Mouse (Mus musculus) frontal cortex, postnatal 25 days (tissue): ENCODE measurements around the gene Dnmt3a.

Experiments
- DNase-seq, 2 experiments: peaks; one replicate each; pipeline ENCODE4 v3.0.0; 2022; ENCODE audit warnings: low spot score in 2 of 2

The Dnmt3a gene

GRCm38 (mm10) chr12:3819899-3820298 lies 14.1 kb downstream of the Dnmt3a start:
- DNase-seq: no peak

DNA sequence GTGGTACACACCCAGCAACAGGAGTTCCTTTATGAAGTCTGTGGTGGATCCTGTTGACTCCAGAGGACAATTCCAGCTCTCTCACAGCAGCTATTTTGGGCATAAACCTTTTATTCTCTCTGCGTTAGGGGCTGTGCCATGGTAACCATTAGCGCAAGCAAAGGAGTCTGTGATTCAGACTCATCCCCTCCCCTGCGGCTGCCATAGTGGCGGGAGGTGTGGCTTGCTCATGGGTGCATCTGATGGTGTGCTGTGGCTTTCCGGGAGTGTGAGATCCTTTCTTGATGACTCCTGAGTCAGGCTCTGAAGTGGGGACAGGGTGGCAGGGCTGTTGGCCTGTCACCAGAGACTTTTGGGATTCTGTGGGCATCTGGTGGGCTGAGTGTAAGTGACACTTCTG lies 17.6 kb downstream of the Dnmt3a start:
- peak in 1 of 2 experiments; percentile 56 for DNase-seq

DNA sequence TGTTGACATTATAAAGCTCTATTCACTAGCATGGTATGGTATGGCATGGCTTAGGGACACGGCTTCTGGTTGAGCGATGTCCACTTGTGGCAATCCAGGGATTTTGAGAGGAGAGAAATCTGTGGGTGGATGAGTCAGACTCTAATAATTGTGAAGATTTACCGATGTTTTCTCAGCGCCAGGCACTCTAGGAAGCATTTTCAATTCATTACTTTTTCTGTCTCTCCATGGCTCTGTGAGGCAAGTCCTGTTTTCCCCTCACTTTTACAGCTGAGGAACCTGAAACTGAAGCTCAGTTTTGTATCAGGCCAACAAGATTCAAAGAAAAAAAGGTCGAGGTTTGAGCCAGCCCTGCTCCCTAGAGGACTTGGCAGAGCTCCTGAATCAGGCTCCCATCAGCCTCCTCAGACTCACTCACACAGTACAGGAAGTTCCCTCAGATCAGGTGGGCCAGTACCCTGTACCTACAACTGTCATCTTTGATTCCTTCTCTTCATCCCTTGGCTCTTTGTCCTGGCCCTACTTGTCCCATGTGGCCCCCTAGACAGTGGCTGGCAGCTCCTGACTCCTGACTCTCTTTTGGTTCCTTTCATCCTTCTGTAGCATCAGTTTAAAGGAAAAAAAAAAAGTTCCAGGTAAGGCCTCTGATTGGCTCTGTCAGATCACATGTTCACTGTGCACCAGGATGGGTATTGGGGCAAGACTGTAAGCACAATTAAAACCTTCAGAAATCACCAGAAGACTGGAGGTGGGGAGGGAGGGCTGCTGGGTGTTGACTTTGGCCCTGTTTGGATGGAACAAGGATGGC lies 19.3 kb downstream of the Dnmt3a start:
- DNase-seq: no peak

DNA sequence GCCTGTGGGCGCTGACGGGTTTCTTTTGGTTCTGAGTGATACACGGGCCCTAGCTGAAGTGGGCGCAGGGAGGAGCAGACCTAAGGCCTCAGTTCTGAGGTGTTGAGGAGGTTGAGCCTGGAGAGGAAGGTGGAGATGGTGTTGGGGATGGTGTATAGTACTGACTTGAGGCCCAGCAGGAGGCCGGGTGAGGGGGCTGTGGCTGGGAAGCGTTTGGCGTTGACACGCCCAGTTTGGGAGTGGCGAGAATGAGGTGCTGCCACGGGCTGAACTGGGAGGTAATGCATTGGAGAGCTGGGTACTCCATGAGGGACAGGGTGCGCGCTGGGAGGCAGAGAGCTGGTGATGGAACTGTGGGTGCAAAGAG lies 19.9 kb downstream of the Dnmt3a start:
- no peak for DNase-seq

DNA sequence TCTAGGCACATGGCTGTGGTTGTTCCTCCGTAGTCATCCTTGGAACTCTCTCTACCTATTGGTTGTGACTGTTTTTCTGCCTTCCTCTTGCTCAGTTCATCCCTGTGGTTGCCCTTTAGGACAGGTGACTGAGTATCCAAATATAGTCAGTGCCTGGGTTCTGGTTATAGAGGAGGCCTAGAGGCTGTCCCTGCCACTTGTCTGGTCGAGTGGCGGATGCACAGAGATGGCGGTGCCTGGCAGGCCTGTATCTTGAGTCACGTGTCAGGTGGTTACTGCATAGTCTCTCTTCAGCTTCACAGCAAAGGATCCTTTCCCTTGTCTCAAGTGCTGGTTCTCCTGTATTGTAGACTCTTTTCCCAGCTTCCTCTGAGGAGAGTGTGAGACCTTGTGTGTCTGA lies 22.0 kb downstream of the Dnmt3a start:
- no peak for DNase-seq

DNA sequence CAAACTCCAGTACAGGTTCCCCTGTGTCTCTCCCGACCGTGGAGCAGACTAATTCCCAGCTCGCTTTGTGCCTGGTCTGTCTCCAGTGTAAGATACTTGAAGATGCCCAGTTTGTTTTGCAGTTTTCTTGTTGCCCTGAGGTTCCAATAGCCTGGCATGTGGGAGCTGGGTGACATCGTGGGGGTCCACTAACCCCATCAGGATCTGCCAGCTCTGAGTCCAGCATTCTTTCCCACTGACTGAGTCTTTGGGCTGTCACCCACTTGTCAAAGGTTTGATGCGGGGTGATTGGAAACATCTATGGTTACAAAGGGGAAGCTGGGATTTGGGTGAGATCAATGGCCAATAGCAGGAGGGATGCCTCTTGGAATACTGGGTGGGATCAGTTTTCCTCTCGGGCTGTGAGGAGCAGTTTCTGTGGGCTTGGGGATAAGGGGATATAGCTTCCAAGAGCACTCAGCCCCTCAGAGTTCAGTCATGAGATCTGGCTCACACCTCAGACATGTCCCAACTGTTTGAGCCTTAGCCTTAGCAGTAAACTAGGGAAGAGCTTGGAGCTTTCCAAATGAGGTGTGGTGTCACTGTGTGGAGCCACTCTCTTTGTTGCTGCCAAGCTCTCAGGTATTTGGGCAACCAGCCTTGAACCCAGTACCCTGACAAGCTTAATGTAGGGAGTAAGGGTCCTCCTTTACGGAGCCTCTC lies 27.4 kb downstream of the Dnmt3a start:
- DNase-seq: no peak

GRCm38 (mm10) chr12:3833851-3834273 lies 28.1 kb downstream of the Dnmt3a start:
- DNase-seq: peak in 1 of 2 experiments; percentile 53

GRCm38 (mm10) chr12:3834373-3835314 lies 28.8 kb downstream of the Dnmt3a start:
- no peak for DNase-seq

GRCm38 (mm10) chr12:3835576-3835975 lies 29.8 kb downstream of the Dnmt3a start:
- no peak for DNase-seq

- DNase-seq: no peak
Observed at GRCm38 (mm10) chr12:3837081-3837832, 31.4 kb downstream of the Dnmt3a start.

GRCm38 (mm10) chr12:3838009-3838408 lies 32.2 kb downstream of the Dnmt3a start:
- no peak for DNase-seq

GRCm38 (mm10) chr12:3839662-3840061 lies 33.9 kb downstream of the Dnmt3a start:
- no peak for DNase-seq

GRCm38 (mm10) chr12:3841121-3841520 lies 35.3 kb downstream of the Dnmt3a start:
- DNase-seq: no peak

- no peak for DNase-seq
Observed at GRCm38 (mm10) chr12:3842843-3843242, 37.0 kb downstream of the Dnmt3a start.

GRCm38 (mm10) chr12:3843371-3843861 lies 37.6 kb downstream of the Dnmt3a start:
- no peak for DNase-seq

GRCm38 (mm10) chr12:3843918-3844317 lies 38.1 kb downstream of the Dnmt3a start:
- no peak for DNase-seq

DNA sequence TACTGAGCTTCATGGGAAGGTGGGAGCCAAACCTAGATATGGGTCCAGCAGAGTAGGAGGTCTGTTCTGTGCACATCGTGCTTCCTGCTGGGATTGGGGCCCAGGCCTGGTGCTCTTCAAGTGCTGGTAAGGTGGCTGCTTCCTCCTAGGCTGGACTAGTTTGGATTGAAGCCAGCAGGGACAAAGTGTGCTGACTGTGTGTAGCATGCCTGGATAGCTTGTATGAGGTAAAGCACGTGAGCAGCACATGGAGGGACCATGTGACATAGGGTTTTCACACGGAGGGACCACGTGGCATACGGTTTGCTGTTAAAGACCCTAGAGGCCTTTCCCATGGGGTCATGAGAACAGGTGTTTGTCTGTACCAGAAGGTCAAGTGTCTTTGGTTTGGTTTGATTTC lies 38.5 kb downstream of the Dnmt3a start:
- no peak for DNase-seq

- DNase-seq: no peak
Observed at GRCm38 (mm10) chr12:3849481-3849880, 43.7 kb downstream of the Dnmt3a start.

- no peak for DNase-seq
Observed at GRCm38 (mm10) chr12:3850165-3850564, 44.4 kb downstream of the Dnmt3a start.

GRCm38 (mm10) chr12:3850731-3851130 lies 44.9 kb downstream of the Dnmt3a start:
- DNase-seq: no peak

- DNase-seq: no peak
Observed at GRCm38 (mm10) chr12:3851179-3851578, 45.4 kb downstream of the Dnmt3a start.
